Mouse (Mus musculus): ENCODE measurements around the gene Tmem183a.

Gene Tmem183a

GRCm38 (mm10) chr1:134320691-134321301 lies 41.0 kb downstream of the Tmem183a start:
- no peak for DNase-seq (ENCODE audit: low spot score in 2 of 2)

GRCm38 (mm10) chr1:134318261-134318660 lies 43.5 kb downstream of the Tmem183a start:
- no peak for DNase-seq (ENCODE audit: low spot score in 2 of 2)

- no peak for DNase-seq (ENCODE audit: low spot score in 2 of 2)
These were observed 45.4 kb downstream of the Tmem183a start for GRCm38 (mm10) chr1:134316361-134316760.

GRCm38 (mm10) chr1:134315181-134315580 lies 46.6 kb downstream of the Tmem183a start:
- no peak for DNase-seq (ENCODE audit: low spot score in 2 of 2)

- DNase-seq (ENCODE audit: low spot score in 2 of 2) = no peak
These were observed 50.0 kb downstream of the Tmem183a start for GRCm38 (mm10) chr1:134311760-134312159.

DNA sequence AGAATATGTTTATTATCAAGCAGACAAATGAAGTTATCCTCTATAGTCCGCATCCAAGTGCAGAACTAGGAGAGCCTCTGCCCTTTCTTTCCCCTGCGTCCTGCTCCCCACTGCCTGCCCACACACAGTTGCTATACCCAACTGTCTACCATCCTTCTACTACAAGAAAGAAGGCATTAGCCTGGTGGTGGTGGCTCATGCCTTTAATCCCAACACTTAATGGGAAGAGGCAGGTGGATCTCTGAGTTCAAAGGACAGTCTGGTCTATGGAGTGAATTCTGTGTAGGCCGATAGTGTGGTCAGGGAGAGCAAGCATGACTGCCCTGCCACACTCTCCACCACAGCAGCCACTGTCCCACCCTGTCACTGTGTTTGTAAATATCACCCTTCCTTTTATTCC lies 51.0 kb downstream of the Tmem183a start:
- no peak for DNase-seq (ENCODE audit: low spot score in 2 of 2)

- no peak for DNase-seq (ENCODE audit: low spot score in 2 of 2)
These were observed 51.5 kb downstream of the Tmem183a start for GRCm38 (mm10) chr1:134310291-134310690.

DNA sequence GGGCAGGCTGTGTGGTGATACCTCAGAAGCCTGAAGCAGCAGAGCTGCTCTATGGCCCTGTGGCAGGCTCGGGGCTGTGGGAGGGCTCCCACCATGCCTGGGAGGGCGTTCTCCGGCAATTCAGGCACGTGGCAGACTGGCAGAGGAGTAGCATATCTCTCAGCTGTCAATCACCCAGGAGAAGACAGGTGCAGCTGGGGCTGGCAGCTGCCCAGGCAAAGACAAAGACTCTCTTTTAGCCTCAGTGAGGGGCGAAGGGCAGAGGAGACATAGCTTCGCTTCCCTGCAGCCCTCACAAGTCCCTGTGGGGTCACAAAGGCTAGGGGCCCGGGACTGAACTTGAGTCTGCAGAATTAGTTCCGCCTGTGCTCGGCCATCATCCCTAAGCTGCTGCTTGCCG lies 54.4 kb downstream of the Tmem183a start:
- no peak for DNase-seq (ENCODE audit: low spot score in 2 of 2)

DNA sequence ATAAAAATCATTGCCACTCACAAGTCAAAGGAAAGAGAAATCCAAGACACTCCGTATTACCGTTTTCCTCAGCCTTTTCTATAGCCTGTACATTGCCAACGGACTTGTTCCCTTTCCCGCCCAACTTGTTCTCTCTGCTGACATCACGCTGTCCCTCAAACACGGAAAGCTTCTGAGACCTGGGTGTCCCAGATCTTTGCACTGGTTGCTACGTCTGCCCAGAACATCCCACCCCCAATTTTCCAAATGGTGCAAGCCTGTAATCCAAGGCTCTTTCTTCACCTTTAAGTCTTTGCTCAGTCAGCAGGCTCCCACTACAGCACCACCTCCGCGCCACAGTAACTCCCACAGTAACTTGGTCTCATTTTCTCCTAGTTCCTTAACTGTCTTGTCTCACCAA lies 56.8 kb downstream of the Tmem183a start:
- no peak for DNase-seq (ENCODE audit: low spot score in 2 of 2)

- no peak for DNase-seq (ENCODE audit: low spot score in 2 of 2)
These were observed 59.1 kb downstream of the Tmem183a start for GRCm38 (mm10) chr1:134302568-134303238.

DNA sequence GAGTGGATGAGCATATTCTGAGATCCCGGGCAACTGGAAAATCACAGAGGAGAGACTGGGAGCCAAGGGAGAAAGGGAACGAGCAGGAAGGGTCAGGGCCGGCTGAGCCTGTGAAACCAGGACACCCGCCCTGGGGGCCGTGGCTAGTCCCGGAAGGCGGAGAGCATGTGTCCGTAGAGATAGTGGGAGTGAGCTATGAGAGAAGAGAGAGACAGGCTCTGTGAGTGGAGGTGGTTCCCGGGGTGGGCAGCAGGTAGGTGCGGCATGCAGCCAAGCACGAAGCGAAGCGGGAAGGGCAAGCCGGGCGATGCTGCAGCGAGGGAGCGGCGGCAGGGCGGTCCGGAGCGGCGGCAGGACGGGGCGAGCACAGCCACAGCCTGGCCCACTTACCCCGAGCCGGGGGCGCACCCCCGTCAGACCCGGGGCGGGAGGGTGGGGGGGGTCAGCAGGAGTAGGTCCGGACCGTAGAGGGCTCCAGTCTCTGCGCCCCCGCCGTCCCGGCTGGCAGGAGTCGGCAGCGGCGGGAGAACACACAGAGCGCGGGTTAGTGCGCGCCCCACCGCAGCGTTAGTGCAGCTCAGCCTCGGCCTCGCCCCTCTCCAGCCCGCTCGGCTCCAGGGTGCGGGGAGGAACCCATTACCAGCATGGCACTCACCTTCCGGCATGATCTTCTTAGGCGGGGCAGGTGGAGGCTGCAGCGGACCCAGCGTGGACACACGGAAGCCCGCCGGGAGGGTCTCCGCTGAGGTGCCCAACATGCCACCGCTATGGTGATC lies 63.0 kb downstream of the Tmem183a start:
- peak in 1 of 2 experiments; percentile 38 for DNase-seq (ENCODE audit: low spot score in 2 of 2)

DNA sequence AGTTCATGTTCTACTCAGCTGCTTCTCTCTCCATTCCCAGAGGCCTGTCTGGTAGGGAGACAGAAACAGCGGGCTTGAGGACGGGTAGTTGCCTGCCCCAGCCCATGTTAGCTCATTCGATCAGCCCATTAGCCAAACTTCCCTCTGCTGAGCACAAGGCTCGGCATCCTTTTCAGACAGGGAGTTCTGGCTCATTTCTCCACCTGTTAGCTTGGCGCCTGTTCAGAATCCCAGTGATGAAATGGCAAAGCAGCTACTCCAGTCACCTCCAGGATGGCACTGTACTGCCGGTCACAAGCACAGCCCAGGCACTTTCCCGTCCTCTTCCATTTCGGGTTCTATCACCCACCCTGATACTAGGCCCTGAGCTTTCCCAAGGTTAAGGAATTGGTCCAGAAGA lies 64.5 kb downstream of the Tmem183a start:
- no peak for DNase-seq (ENCODE audit: low spot score in 2 of 2)

All from urinary bladder, adult 18-20 months (tissue).